Mouse (Mus musculus) lung, postnatal 0 days (tissue): ENCODE results near the gene Zfp575.
"Not testable (repeated sequence)": the region's sequence is repeated elsewhere in the genome, so short reads cannot be mapped to it uniquely, and the experiment has no call there.

Experiments
- CTCF ChIP-seq: IDR thresholded peaks from 2 replicates; pipeline ENCODE4 v1.5.1; 2016; ENCODE audit warnings: antibody characterized with exemption, mild to moderate bottlenecking
- EP300 ChIP-seq: IDR thresholded peaks from 2 replicates; pipeline ENCODE4 v1.6.1; 2016; ENCODE audit warnings: antibody characterized with exemption, mild to moderate bottlenecking, control low read depth

DNA sequence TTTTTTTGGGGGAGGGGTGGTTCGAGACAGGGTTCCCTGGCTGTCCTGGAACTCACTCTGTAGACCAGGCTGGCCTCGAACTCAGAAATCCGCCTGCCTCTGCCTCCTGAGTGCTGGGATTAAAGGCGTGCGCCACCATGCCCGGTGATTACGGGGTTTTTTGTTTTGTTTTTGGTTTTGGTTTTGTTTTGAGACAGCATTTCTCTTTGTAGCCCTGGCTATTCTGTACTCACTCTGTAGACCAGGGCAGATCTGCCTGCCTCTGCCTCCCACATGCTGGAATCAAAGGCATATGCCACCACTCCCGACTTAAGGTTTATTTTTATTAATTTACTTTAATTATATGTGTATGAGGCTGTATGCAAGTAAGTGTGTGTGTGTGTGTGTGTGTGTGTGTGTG lies 30.9 kb upstream of the Zfp575 start:
- TF ChIP-seq EP300, CTCF: not testable (repeated sequence)
